Mouse (Mus musculus) CD8-positive naive resting alpha-beta T cell, adult 57 days (primary cell): Measurements from ENCODE around the gene Gm10553. TPM values are rescaled to one million over a fixed set of nuclear protein-coding genes. Genes with fewer than 3 reads are reported as not detected.

Source experiments
- total RNA-seq: library from RNA; stranded (reverse); gene quantifications from one replicate; pipeline ENCODE4 v1.2.4, GENCODE M21; 2023

Gm10553 gene
- not detected for total RNA-seq

GRCm38 (mm10) chr1:85099864-85100263 lies at the start of gene Gm10553:
TSS of gene Gm10553 (plus strand) at chr1:85100164.

GRCm38 (mm10) chr1:85109753-85110152 lies 9.8 kb downstream of the Gm10553 start, which contains the start of gene A530032D15Rik:
TSS of gene A530032D15Rik (minus strand) at chr1:85109853.

Other genes with a start within 250 kb of the Gm10553 start
- gene Slc16a14, start 165.0 kb upstream of the Gm10553 start, total RNA-seq, result 0.15 TPM
- gene A530032D15Rik, start 9.7 kb downstream of the Gm10553 start, total RNA-seq, result 6.4 TPM
- 28.7 TPM for gene C130026I21Rik, start 170.4 kb downstream of the Gm10553 start, total RNA-seq